Mouse (Mus musculus): ENCODE measurements at regions not wholly inside any gene's neighbourhood (a gene's known extent, or its start where the extent isn't known, plus 50 kb on each side); places are given as distances from the start of the nearest gene placed in this dataset.

GRCm38 (mm10) chr7:70512354-70512753 lies 145.8 kb upstream of the Nr2f2 start:
- ATAC-seq (replicated peaks; ENCODE audit: poor library complexity, severe bottlenecking) = no peak

GRCm38 (mm10) chr7:70505671-70506181 lies 139.2 kb upstream of the Nr2f2 start:
- no peak for ATAC-seq (replicated peaks; ENCODE audit: poor library complexity, severe bottlenecking)

GRCm38 (mm10) chr7:70501821-70502220 lies 135.3 kb upstream of the Nr2f2 start:
- ATAC-seq (replicated peaks; ENCODE audit: poor library complexity, severe bottlenecking) = no peak

GRCm38 (mm10) chr7:70496541-70497154 lies 130.1 kb upstream of the Nr2f2 start:
- ATAC-seq (replicated peaks; ENCODE audit: poor library complexity, severe bottlenecking) = no peak

GRCm38 (mm10) chr7:70484201-70484600 lies 117.7 kb upstream of the Nr2f2 start:
- no peak for ATAC-seq (replicated peaks; ENCODE audit: poor library complexity, severe bottlenecking)

- no peak for ATAC-seq (replicated peaks; ENCODE audit: poor library complexity, severe bottlenecking)
These were observed 117.0 kb upstream of the Nr2f2 start for GRCm38 (mm10) chr7:70483536-70483935.

GRCm38 (mm10) chr7:70481880-70482279 lies 115.3 kb upstream of the Nr2f2 start:
- ATAC-seq (replicated peaks; ENCODE audit: poor library complexity, severe bottlenecking) = no peak

GRCm38 (mm10) chr7:70472786-70473185 lies 106.3 kb upstream of the Nr2f2 start:
- ATAC-seq (replicated peaks; ENCODE audit: poor library complexity, severe bottlenecking) = no peak

GRCm38 (mm10) chr7:70470557-70470956 lies 104.0 kb upstream of the Nr2f2 start:
- no peak for ATAC-seq (replicated peaks; ENCODE audit: poor library complexity, severe bottlenecking)

- no peak for ATAC-seq (replicated peaks; ENCODE audit: poor library complexity, severe bottlenecking)
These were observed 95.6 kb upstream of the Nr2f2 start for GRCm38 (mm10) chr7:70462131-70462530.

GRCm38 (mm10) chr7:70454525-70454924 lies 88.0 kb upstream of the Nr2f2 start:
- no peak for ATAC-seq (replicated peaks; ENCODE audit: poor library complexity, severe bottlenecking)

- ATAC-seq (replicated peaks; ENCODE audit: poor library complexity, severe bottlenecking) = no peak
These were observed 86.3 kb upstream of the Nr2f2 start for GRCm38 (mm10) chr7:70452816-70453215.

GRCm38 (mm10) chr7:70438908-70439307 lies 72.4 kb upstream of the Nr2f2 start:
- ATAC-seq (replicated peaks; ENCODE audit: poor library complexity, severe bottlenecking) = no peak

- no peak for ATAC-seq (replicated peaks; ENCODE audit: poor library complexity, severe bottlenecking)
These were observed 67.3 kb upstream of the Nr2f2 start for GRCm38 (mm10) chr7:70433838-70434237.

- no peak for ATAC-seq (replicated peaks; ENCODE audit: poor library complexity, severe bottlenecking)
These were observed 66.8 kb upstream of the Nr2f2 start for GRCm38 (mm10) chr7:70433358-70433757.

- no peak for ATAC-seq (replicated peaks; ENCODE audit: poor library complexity, severe bottlenecking)
These were observed 65.2 kb upstream of the Nr2f2 start for GRCm38 (mm10) chr7:70431712-70432111.

GRCm38 (mm10) chr7:70429326-70429725 lies 62.8 kb upstream of the Nr2f2 start:
- no peak for ATAC-seq (replicated peaks; ENCODE audit: poor library complexity, severe bottlenecking)

- ATAC-seq (replicated peaks; ENCODE audit: poor library complexity, severe bottlenecking) = no peak
These were observed 57.7 kb upstream of the Nr2f2 start for GRCm38 (mm10) chr7:70424231-70424620.

GRCm38 (mm10) chr7:70423524-70424230 lies 57.1 kb upstream of the Nr2f2 start:
- ATAC-seq (replicated peaks; ENCODE audit: poor library complexity, severe bottlenecking) = no peak

GRCm38 (mm10) chr7:70416185-70416941 lies 49.8 kb upstream of the Nr2f2 start:
- ATAC-seq (replicated peaks; ENCODE audit: poor library complexity, severe bottlenecking) = no peak
